Mouse (Mus musculus) brain, embryonic 14.5 days (tissue): ENCODE results near the gene Litaf.
"Not testable (repeated sequence)": the region's sequence is repeated elsewhere in the genome, so short reads cannot be mapped to it uniquely, and the experiment has no call there.

ENCODE experiments used
- CTCF ChIP-seq: fragments of 200-500 bp; IDR thresholded peaks from 2 replicates; pipeline ENCODE4 v1.5.1; 2012; ENCODE audit warnings: inconsistent platforms, mild to moderate bottlenecking, moderate library complexity, borderline replicate concordance; ENCODE audit not compliant: insufficient read depth, insufficient read length; ENCODE audit errors: extremely low read depth
- POLR2A ChIP-seq: fragments of 200-500 bp; IDR thresholded peaks from 2 replicates; pipeline ENCODE4 v1.6.1; 2012; ENCODE audit warnings: mild to moderate bottlenecking, inconsistent platforms, borderline replicate concordance; ENCODE audit not compliant: poor library complexity, insufficient read depth, insufficient read length, severe bottlenecking; ENCODE audit errors: extremely low read depth

- not testable (repeated sequence) for TF ChIP-seq CTCF, POLR2A
Observed at GRCm38 (mm10) chr16:10969944-10970343, 96.0 kb downstream of the Litaf start.
